ENCODE assay signal across 36 mouse cellular contexts in the genomic region with DNA sequence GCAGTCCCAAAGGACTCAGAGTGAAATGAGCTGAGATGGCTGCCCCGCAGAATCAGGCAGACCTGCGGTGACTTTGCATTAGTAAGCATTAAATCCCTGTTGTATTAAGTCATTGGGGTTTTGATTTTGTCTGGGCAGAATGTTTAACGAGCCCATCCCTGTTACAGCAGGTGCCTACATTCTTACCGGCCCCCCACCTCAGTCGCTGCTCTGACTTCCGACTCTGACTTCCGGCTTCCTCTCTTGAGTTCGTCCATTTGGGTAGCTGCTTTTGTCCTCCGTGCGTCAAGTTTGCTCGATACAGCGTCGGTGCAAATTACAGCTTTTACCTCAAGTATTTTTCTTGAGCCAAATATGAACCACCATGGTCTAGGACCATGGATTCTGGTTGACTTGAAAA. TPM values are rescaled to one million over a fixed set of nuclear protein-coding genes. Genes with fewer than 3 reads are reported as not detected.
A peak's percentile ranks its signal among the peaks of the same experiment; 100 is the strongest.
DNase-seq lines count a peak whose midpoint lies in the region; TF ChIP-seq lines count a peak whose summit lies in the region.
"Had no signal": no experiment of that assay in that cellular context is flagged by ENCODE, and none has a peak within 500 bp of the region (broad histone marks: within the 10 kb centered on the region; RNA-seq: fewer than 3 reads in every experiment).

No protein-coding gene starts in this region.

- peak overlapping the region; percentile 30; the same call in 1 of the 2 replicates for H3K9ac ChIP-seq in ES-E14 (ENCODE audit: insufficient read depth, low read depth, low read length, poor library complexity, severe bottlenecking)
- H3K9ac ChIP-seq: embryonic facial prominence, embryonic 12.5 days; embryonic facial prominence, embryonic 15.5 days; forebrain, postnatal 0 days; heart, embryonic 13.5 days; hindbrain, embryonic 14.5 days had no signal

- in situ Hi-C loops in ES-E14 (cut with MboI; ENCODE audit: low sequenced_read_pairs in 2 of 2, unreplicated experiment in 2 of 2): no loop called here

- TF ChIP-seq CTCF in testis, adult 2 months (IDR thresholded peaks at IDR 0.05; ENCODE audit: control insufficient read depth, insufficient read depth, insufficient replicate concordance, low read depth, low read length): no peak

- no peak for DNase-seq in testis, postnatal 14 days (ENCODE audit: low spot score)
- no peak for DNase-seq in ES-E14 (ENCODE audit: low read depth, low spot score)
- DNase-seq in R1 (ENCODE audit: low read depth, low spot score): peak; percentile 93
- DNase-seq in embryo, embryonic 10.5 days (ENCODE audit: low spot score): no peak
- no peak for DNase-seq in embryo, embryonic 10 days (ENCODE audit: low spot score)
- DNase-seq: adrenal gland, adult 8-10 months; adrenal gland, postnatal 25 days; cerebellum, adult 11-12 months; cerebellum, adult 8-10 months; cerebellum, postnatal 10 days; cerebellum, postnatal 36 days; forebrain, postnatal 0 days; gastrocnemius, adult 2 months; gastrocnemius, postnatal 14 days; heart, adult 2 months; heart, postnatal 14 days; heart, postnatal 4 days had no signal

- H3K9me3 ChIP-seq in ES-E14 (ENCODE audit: control insufficient read depth, insufficient read depth, low read depth, low read length): no peaks in the 10 kb centered on the region

- no peak overlapping the region for H3K27ac ChIP-seq in testis, adult 2 months (ENCODE audit: control insufficient read depth, insufficient read depth, low read depth, low read length)
- H3K27ac ChIP-seq in ES-E14 (ENCODE audit: insufficient read depth, low read depth, low read length, poor library complexity, severe bottlenecking): no peak overlapping the region
- H3K27ac ChIP-seq: embryonic facial prominence, embryonic 12.5 days; embryonic facial prominence, embryonic 15.5 days; gastrocnemius, adult 2 months; heart, adult 2 months; heart, embryonic 10.5 days; heart, embryonic 13.5 days; hindbrain, embryonic 14.5 days; hindbrain, postnatal 0 days had no signal

- TF ChIP-seq POLR2A in testis, adult 2 months (IDR thresholded peaks at IDR 0.05; ENCODE audit: control insufficient read depth, low read depth, low read length): no peak

- H3K4me3 ChIP-seq in testis, adult 2 months (ENCODE audit: control insufficient read depth, low read depth, low read length): peak overlapping the region; percentile 29
- peak overlapping the region; percentile 9 to 23; a peak in 2 of 4 replicates for H3K4me3 ChIP-seq in ES-E14 (ENCODE audit: insufficient read depth in 1 of 2, low read depth in 1 of 2, low read length in 2 of 2, poor library complexity in 1 of 2, severe bottlenecking in 1 of 2)
- H3K4me3 ChIP-seq: embryonic facial prominence, embryonic 12.5 days; embryonic facial prominence, embryonic 15.5 days; gastrocnemius, adult 2 months; heart, adult 2 months; heart, embryonic 10.5 days; heart, embryonic 13.5 days had no signal

- H3K36me3 ChIP-seq in testis, adult 2 months (ENCODE audit: control insufficient read depth, insufficient read depth, low read length): no peaks in the 10 kb centered on the region
- no peaks in the 10 kb centered on the region for H3K36me3 ChIP-seq in ES-E14 (ENCODE audit: control insufficient read depth, insufficient read depth, low read length, poor library complexity, severe bottlenecking)
- H3K36me3 ChIP-seq: embryonic facial prominence, embryonic 12.5 days; embryonic facial prominence, embryonic 15.5 days; heart, embryonic 10.5 days; heart, embryonic 13.5 days had no signal

- H3K4me1 ChIP-seq in testis, adult 2 months (ENCODE audit: control insufficient read depth, insufficient read depth, low read length): no peaks in the 10 kb centered on the region
- peaks cover 0 to 2% of the 10 kb centered on the region in 2 experiments; a peak in 1 of 4 replicates for H3K4me1 ChIP-seq in ES-E14 (ENCODE audit: control insufficient read depth in 2 of 2, insufficient read depth in 2 of 2, low read length in 2 of 2, poor library complexity in 1 of 2)
- H3K4me1 ChIP-seq: embryonic facial prominence, embryonic 12.5 days; embryonic facial prominence, embryonic 15.5 days; heart, embryonic 10.5 days; heart, embryonic 13.5 days had no signal

- no peaks in the 10 kb centered on the region for H3K27me3 ChIP-seq in testis, adult 2 months (ENCODE audit: control insufficient read depth, insufficient read depth, low read length)
- H3K27me3 ChIP-seq: embryonic facial prominence, embryonic 12.5 days; embryonic facial prominence, embryonic 15.5 days; heart, embryonic 13.5 days; Patski had no signal

TF ChIP-seq in ES-E14, 5 proteins besides CTCF, POLR2A, EP300 and RAD21:
- TF ChIP-seq HCFC1 (IDR thresholded peaks at IDR 0.05; ENCODE audit: borderline replicate concordance, insufficient read depth, low read length) (no peak), MAFK (IDR thresholded peaks at IDR 0.05; ENCODE audit: insufficient read depth, low read depth, low read length) (0 out of 2 replicates have a peak, but pooled peaks have one; percentile 40), ZNF384 (IDR thresholded peaks at IDR 0.05; ENCODE audit: low read depth, low read length) (no peak)
TF ChIP-seq in ES-E14: peak in this region for 1.

RNA-seq across cellular contexts. Expression of gene Alyref2, which starts 9.0 kb away (rescaled TPM):
- polyA plus RNA-seq in testis, adult 2 months (2012; rRNA removed): 2.2 TPM in 2 replicates
- total RNA-seq in ES-E14 (2012; rRNA removed): 3.2 and 4.0 TPM in 2 replicates

RNA-seq across cellular contexts. Expression of gene Itln1, which starts 40.9 kb away (rescaled TPM):
- polyA plus RNA-seq in testis, adult 2 months (2012; rRNA removed): 0.47 and 0.59 TPM in 2 replicates
- not detected in 2 replicates for total RNA-seq in ES-E14 (2012; rRNA removed)
- total RNA-seq: adrenal gland, adult 8-10 months; adrenal gland, postnatal 25 days; forebrain, postnatal 0 days; gastrocnemius, adult 2 months; gastrocnemius, postnatal 14 days; gastrocnemius, postnatal 4 days; heart, adult 2 months; heart, postnatal 14 days; heart, postnatal 4 days; hindbrain, postnatal 0 days had no signal
- polyA plus RNA-seq: activated CD4-positive, CD25-positive, alpha-beta regulatory T cell, adult 4 months; brain, embryonic 14.5 days; C2C12; CD4-positive, CD25-positive, alpha-beta regulatory T cell, adult 4 months; cortical plate, adult 2 months; embryonic facial prominence, embryonic 12.5 days; forebrain, embryonic 11.5 days; forebrain, embryonic 14.5 days; forebrain, postnatal 0 days; frontal cortex, adult 2 months; heart, embryonic 10.5 days; heart, embryonic 13.5 days; hindbrain, embryonic 11.5 days; hindbrain, embryonic 14.5 days; hindbrain, postnatal 0 days; inflammation-experienced regulatory T-cells, adult 6 months had no signal

RNA-seq across cellular contexts. Expression of gene F11r, which starts 56.9 kb away (rescaled TPM):
- polyA plus RNA-seq in testis, adult 2 months (2012; rRNA removed): 20.2 and 28.6 TPM in 2 replicates
- 74.9 and 132 TPM in 2 replicates for total RNA-seq in ES-E14 (2012; rRNA removed)
